Mouse (Mus musculus) forebrain, embryonic 12.5 days (tissue): Measurements from ENCODE around the gene Lhcgr. TPM values are rescaled to one million over a fixed set of nuclear protein-coding genes. Genes with fewer than 3 reads are reported as not detected.

ENCODE experiments used
- ATAC-seq: fragments of 200-750 bp; cut with Nextera tagmentation; 2 replicates; pipeline ENCODE4 v1.8.0; 2017; ENCODE audit warnings: moderate TSS enrichment; ENCODE audit not compliant: low FRiP score
- H3K27ac ChIP-seq: fragments of 300-500 bp; sonication (generic); 2 replicates; pipeline ENCODE4 v1.5.1; 2016; ENCODE audit warnings: mild to moderate bottlenecking
- H3K27me3 ChIP-seq: fragments of 300-500 bp; sonication (generic); 2 replicates; pipeline ENCODE4 v1.6.1; 2016; ENCODE audit warnings: mild to moderate bottlenecking
- H3K36me3 ChIP-seq: fragments of 300-500 bp; sonication (generic); replicated peaks from 2 replicates; pipeline ENCODE4 v1.6.1; 2016; ENCODE audit warnings: mild to moderate bottlenecking
- H3K4me1 ChIP-seq: fragments of 300-500 bp; sonication (generic); 2 replicates; pipeline ENCODE4 v1.6.1; 2016
- H3K4me2 ChIP-seq: fragments of 300-500 bp; sonication (generic); 2 replicates; pipeline ENCODE4 v1.6.1; 2016; ENCODE audit warnings: mild to moderate bottlenecking, moderate library complexity
- H3K4me3 ChIP-seq: fragments of 300-500 bp; sonication (generic); replicated peaks from 2 replicates; pipeline ENCODE4 v1.5.1; 2016; ENCODE audit warnings: mild to moderate bottlenecking
- H3K9ac ChIP-seq: fragments of 300-500 bp; sonication (generic); 2 replicates; pipeline ENCODE4 v1.6.1; 2016; ENCODE audit warnings: mild to moderate bottlenecking
- H3K9me3 ChIP-seq: fragments of 300-500 bp; sonication (generic); 2 replicates; pipeline ENCODE4 v1.6.1; 2016
- WGBS: fragments of 180-500 bp; shearing (Covaris S2); methylation state at CpG from one replicate; pipeline ENCODE4 v1.1.7; 2016; 5-methylcytosine and 5-hydroxymethylcytosine counted together
- polyA plus RNA-seq: library from polyadenylated mRNA; unstranded; fragments of >200 nt; fragmentation: Nextera tagmentation; extraction: Ambion mirVana; gene quantifications from 2 replicates; pipeline ENCODE4 v1.2.1, GENCODE M21; 2016

Gene Lhcgr
- polyA plus RNA-seq, 1 experiment from 2014 or later, result 0.69 TPM

- H3K4me2 ChIP-seq, result no peak overlapping the region
- H3K27me3 ChIP-seq, result peaks cover 89% of the 10 kb centered on the region
- no peaks in the 10 kb centered on the region for H3K36me3 ChIP-seq
- no peak overlapping the region for H3K4me3 ChIP-seq
- peaks cover 14% of the 10 kb centered on the region for H3K4me1 ChIP-seq
- 49% methylated on average over 2 of the region's 2 CpGs for WGBS
- no peak overlapping the region for H3K9ac ChIP-seq
- ATAC-seq, result peak; percentile 25; the same call in 1 of the 2 replicates
- H3K9me3 ChIP-seq, result no peaks in the 10 kb centered on the region
- H3K27ac ChIP-seq, result no peak overlapping the region
Measured at GRCm38 (mm10) chr17:88769283-88769859, 22.4 kb downstream of the Lhcgr start.

GRCm38 (mm10) chr17:88766857-88767256, 24.9 kb downstream of the Lhcgr start:
- WGBS, result 87% methylated on average over 6 of the region's 6 CpGs
- no peak overlapping the region for H3K4me3 ChIP-seq
- no peaks in the 10 kb centered on the region for H3K9me3 ChIP-seq
- H3K36me3 ChIP-seq, result no peaks in the 10 kb centered on the region
- no peak for ATAC-seq
- H3K9ac ChIP-seq, result no peak overlapping the region
- H3K27ac ChIP-seq, result no peak overlapping the region
- H3K27me3 ChIP-seq, result peaks cover 81% of the 10 kb centered on the region
- H3K4me1 ChIP-seq, result peaks cover 29% of the 10 kb centered on the region
- no peak overlapping the region for H3K4me2 ChIP-seq

- peaks cover 23% of the 10 kb centered on the region for H3K4me1 ChIP-seq
- H3K36me3 ChIP-seq, result no peaks in the 10 kb centered on the region
- peak; percentile 92 for ATAC-seq
- H3K4me2 ChIP-seq, result no peak overlapping the region
- no peak overlapping the region for H3K4me3 ChIP-seq
- no peaks in the 10 kb centered on the region for H3K9me3 ChIP-seq
- peaks cover 88% of the 10 kb centered on the region for H3K27me3 ChIP-seq
- peak overlapping the region; percentile 31; the same call in 1 of the 2 replicates for H3K27ac ChIP-seq
- 1% methylated on average over 3 of the region's 3 CpGs for WGBS
- no peak overlapping the region for H3K9ac ChIP-seq
Measured at GRCm38 (mm10) chr17:88764136-88764485, 27.7 kb downstream of the Lhcgr start.

GRCm38 (mm10) chr17:88763396-88764135, 28.2 kb downstream of the Lhcgr start:
- Histone ChIP-seq H3K27ac (no peak overlapping the region), H3K9me3 (no peaks in the 10 kb centered on the region), H3K36me3 (no peaks in the 10 kb centered on the region), H3K4me1 (peaks cover 26% of the 10 kb centered on the region), H3K27me3 (peaks cover 87% of the 10 kb centered on the region), H3K4me3 (no peak overlapping the region), H3K4me2 (no peak overlapping the region), H3K9ac (no peak overlapping the region)
- peak; percentile 82 for ATAC-seq
- WGBS, result 8% methylated on average over 5 of the region's 5 CpGs

GRCm38 (mm10) chr17:88758003-88758437, 33.8 kb downstream of the Lhcgr start:
- H3K4me2 ChIP-seq, result peak overlapping the region; percentile 25; the same call in 1 of the 2 replicates
- 12% methylated on average over 9 of the region's 9 CpGs for WGBS
- peaks cover 50% of the 10 kb centered on the region for H3K4me1 ChIP-seq
- H3K9me3 ChIP-seq, result no peaks in the 10 kb centered on the region
- H3K27ac ChIP-seq, result 0 out of 2 replicates have a peak overlapping the region, but pooled peaks have one; percentile 31
- H3K36me3 ChIP-seq, result no peaks in the 10 kb centered on the region
- H3K4me3 ChIP-seq, result no peak overlapping the region
- peak; percentile 62 for ATAC-seq
- H3K9ac ChIP-seq, result no peak overlapping the region
- peaks cover 96% of the 10 kb centered on the region for H3K27me3 ChIP-seq

GRCm38 (mm10) chr17:88755776-88756175, 36.0 kb downstream of the Lhcgr start:
- WGBS, result 73% methylated on average over 6 of the region's 6 CpGs
- Histone ChIP-seq H3K9me3 (no peaks in the 10 kb centered on the region), H3K27me3 (peaks cover 94% of the 10 kb centered on the region), H3K27ac (no peak overlapping the region), H3K4me1 (peaks cover 51% of the 10 kb centered on the region), H3K4me3 (no peak overlapping the region), H3K9ac (no peak overlapping the region), H3K36me3 (no peaks in the 10 kb centered on the region), H3K4me2 (no peak overlapping the region)
- no peak for ATAC-seq

- H3K4me3 ChIP-seq, result no peak overlapping the region
- peaks cover 84% of the 10 kb centered on the region for H3K27me3 ChIP-seq
- H3K9ac ChIP-seq, result no peak overlapping the region
- H3K27ac ChIP-seq, result no peak overlapping the region
- WGBS, result 61% methylated on average over 12 of the region's 12 CpGs
- no peaks in the 10 kb centered on the region for H3K9me3 ChIP-seq
- no peaks in the 10 kb centered on the region for H3K36me3 ChIP-seq
- 0 out of 2 replicates have a peak, but pooled peaks have one; percentile 3 for ATAC-seq
- peak overlapping the region; percentile 26; the same call in 1 of the 2 replicates for H3K4me2 ChIP-seq
- H3K4me1 ChIP-seq, result peaks cover 54% of the 10 kb centered on the region
Measured at GRCm38 (mm10) chr17:88753472-88753857, 38.3 kb downstream of the Lhcgr start.

GRCm38 (mm10) chr17:88752827-88753471, 38.8 kb downstream of the Lhcgr start:
- Histone ChIP-seq H3K36me3 (no peaks in the 10 kb centered on the region), H3K27ac (no peak overlapping the region), H3K9me3 (no peaks in the 10 kb centered on the region), H3K4me2 (peak overlapping the region; percentile 26; the same call in 1 of the 2 replicates), H3K27me3 (peaks cover 82% of the 10 kb centered on the region), H3K9ac (no peak overlapping the region), H3K4me3 (no peak overlapping the region), H3K4me1 (peaks cover 49% of the 10 kb centered on the region)
- WGBS, result 7% methylated on average over 17 of the region's 17 CpGs
- ATAC-seq, result peak; percentile 64

GRCm38 (mm10) chr17:88749646-88750045, 42.1 kb downstream of the Lhcgr start:
- H3K27ac ChIP-seq, result no peak overlapping the region
- no peaks in the 10 kb centered on the region for H3K9me3 ChIP-seq
- H3K4me1 ChIP-seq, result peaks cover 28% of the 10 kb centered on the region
- H3K4me2 ChIP-seq, result no peak overlapping the region
- peaks cover 54% of the 10 kb centered on the region for H3K27me3 ChIP-seq
- no peak overlapping the region for H3K4me3 ChIP-seq
- ATAC-seq, result no peak
- H3K9ac ChIP-seq, result no peak overlapping the region
- WGBS, result 52% methylated on average over 8 of the region's 8 CpGs
- H3K36me3 ChIP-seq, result no peaks in the 10 kb centered on the region

GRCm38 (mm10) chr17:88706231-88706649, 85.5 kb downstream of the Lhcgr start:
- H3K4me1 ChIP-seq, result peaks cover 9% of the 10 kb centered on the region
- no peaks in the 10 kb centered on the region for H3K9me3 ChIP-seq
- H3K27me3 ChIP-seq, result no peaks in the 10 kb centered on the region
- H3K27ac ChIP-seq, result no peak overlapping the region
- no peak overlapping the region for H3K9ac ChIP-seq
- peak; percentile 75 for ATAC-seq
- WGBS, result 20% methylated on average over 8 of the region's 8 CpGs
- H3K4me3 ChIP-seq, result no peak overlapping the region
- no peak overlapping the region for H3K4me2 ChIP-seq
- no peaks in the 10 kb centered on the region for H3K36me3 ChIP-seq

GRCm38 (mm10) chr17:88703112-88703511, 88.7 kb downstream of the Lhcgr start:
- H3K36me3 ChIP-seq, result no peaks in the 10 kb centered on the region
- H3K9ac ChIP-seq, result no peak overlapping the region
- no peak for ATAC-seq
- H3K27ac ChIP-seq, result no peak overlapping the region
- WGBS, result 48% methylated on average over 4 of the region's 4 CpGs
- H3K4me3 ChIP-seq, result no peak overlapping the region
- H3K4me2 ChIP-seq, result no peak overlapping the region
- H3K27me3 ChIP-seq, result no peaks in the 10 kb centered on the region
- H3K9me3 ChIP-seq, result no peaks in the 10 kb centered on the region
- H3K4me1 ChIP-seq, result peaks cover 9% of the 10 kb centered on the region

GRCm38 (mm10) chr17:88702345-88702744, 89.4 kb downstream of the Lhcgr start:
- no peak overlapping the region for H3K9ac ChIP-seq
- no peak overlapping the region for H3K4me2 ChIP-seq
- no peak for ATAC-seq
- H3K27me3 ChIP-seq, result no peaks in the 10 kb centered on the region
- H3K9me3 ChIP-seq, result no peaks in the 10 kb centered on the region
- H3K4me3 ChIP-seq, result no peak overlapping the region
- no peak overlapping the region for H3K27ac ChIP-seq
- peaks cover 9% of the 10 kb centered on the region for H3K4me1 ChIP-seq
- H3K36me3 ChIP-seq, result no peaks in the 10 kb centered on the region
- 52% methylated on average over 6 of the region's 6 CpGs for WGBS
